Mouse (Mus musculus): ENCODE results near the gene Lelp1. TPM values are rescaled to one million over a fixed set of nuclear protein-coding genes. Genes with fewer than 3 reads are reported as not detected.
A peak's percentile ranks its signal among the peaks of the same experiment; 100 is the strongest.

Lelp1 gene
- polyA plus RNA-seq (2015; fragmentation: Nextera tagmentation; extraction: Ambion mirVana) = not detected in 2 replicates

GRCm38 (mm10) chr3:92142644-92143043 lies at the start of gene Lelp1:
Gene Lelp1 (minus strand): TSS chr3:92142744.
- no peaks in the 10 kb centered on the region for H3K9me3 ChIP-seq
- H3K27me3 ChIP-seq (replicated peaks) = no peaks in the 10 kb centered on the region
- H3K27ac ChIP-seq = no peak within 1 kb of the TSS
- H3K4me2 ChIP-seq (replicated peaks) = no peak within 1 kb of the TSS
- WGBS = 59% methylated on average over 1 of the region's 1 CpGs
- no peak within 1 kb of the TSS for H3K4me3 ChIP-seq (replicated peaks)
- no peaks in the 10 kb centered on the region for H3K4me1 ChIP-seq (replicated peaks)
- no peaks in the 10 kb centered on the region for H3K36me3 ChIP-seq
- ATAC-seq = no peak
- H3K9ac ChIP-seq = no peak within 1 kb of the TSS

DNA sequence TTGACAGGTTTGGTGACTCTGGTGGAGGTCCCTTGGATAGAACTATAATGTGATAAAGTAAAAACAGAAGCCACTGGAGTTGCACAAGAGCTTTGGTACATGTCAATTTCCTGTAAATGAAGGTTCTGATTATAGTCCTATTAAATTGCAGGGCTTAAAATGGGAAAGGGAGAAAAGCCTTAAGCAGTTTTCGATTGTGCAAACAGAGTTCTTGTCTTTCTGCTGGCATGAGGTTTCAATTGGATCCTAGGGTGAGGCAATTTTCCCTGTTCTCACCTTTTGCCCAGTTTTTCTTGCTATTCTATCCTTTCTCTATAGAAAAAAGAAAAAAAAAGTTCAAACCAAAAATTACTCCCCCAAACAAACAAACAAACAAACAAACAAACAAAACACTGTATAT lies 34.3 kb upstream of the Lelp1 start:
- Histone ChIP-seq H3K9me3 (no peaks in the 10 kb centered on the region), H3K4me2 (replicated peaks) (no peak overlapping the region), H3K27ac (no peak overlapping the region), H3K9ac (no peak overlapping the region), H3K36me3 (no peaks in the 10 kb centered on the region), H3K27me3 (replicated peaks) (no peaks in the 10 kb centered on the region), H3K4me1 (replicated peaks) (no peaks in the 10 kb centered on the region), H3K4me3 (replicated peaks) (no peak overlapping the region)
- 64% methylated on average over 1 of the region's 1 CpGs for WGBS
- ATAC-seq = no peak

DNA sequence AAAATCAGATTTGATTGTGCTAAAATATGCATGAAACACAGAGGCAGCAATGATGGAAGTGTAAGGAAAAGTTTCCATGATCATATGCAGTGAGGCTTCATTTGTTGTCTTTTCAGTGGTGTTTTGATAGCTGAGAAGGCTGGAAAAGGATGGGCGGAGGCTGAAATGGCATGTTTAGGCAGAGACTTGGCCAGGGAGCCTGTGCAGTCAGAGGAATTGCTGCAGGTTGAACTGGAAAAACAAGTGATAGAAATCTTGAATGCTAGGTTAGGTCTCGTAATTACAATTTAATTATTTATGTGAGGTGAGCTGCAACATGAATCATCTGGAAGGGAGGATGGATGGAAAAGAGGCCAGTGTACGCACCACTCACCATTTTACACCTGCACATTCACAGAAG lies 27.3 kb upstream of the Lelp1 start:
- Histone ChIP-seq H3K9me3 (no peaks in the 10 kb centered on the region), H3K27me3 (replicated peaks) (no peaks in the 10 kb centered on the region), H3K9ac (no peak overlapping the region), H3K4me2 (replicated peaks) (no peak overlapping the region), H3K27ac (no peak overlapping the region), H3K36me3 (no peaks in the 10 kb centered on the region), H3K4me1 (replicated peaks) (no peaks in the 10 kb centered on the region), H3K4me3 (replicated peaks) (no peak overlapping the region)
- ATAC-seq = no peak
- WGBS = 72% methylated on average over 3 of the region's 3 CpGs

GRCm38 (mm10) chr3:92153322-92153721 lies 10.8 kb upstream of the Lelp1 start:
- Histone ChIP-seq H3K4me2 (replicated peaks) (no peak overlapping the region), H3K4me3 (replicated peaks) (no peak overlapping the region), H3K4me1 (replicated peaks) (no peaks in the 10 kb centered on the region), H3K36me3 (no peaks in the 10 kb centered on the region), H3K9ac (no peak overlapping the region), H3K9me3 (no peaks in the 10 kb centered on the region), H3K27ac (no peak overlapping the region), H3K27me3 (replicated peaks) (no peaks in the 10 kb centered on the region)
- ATAC-seq = peak; percentile 40; the same call in 1 of the 2 replicates

DNA sequence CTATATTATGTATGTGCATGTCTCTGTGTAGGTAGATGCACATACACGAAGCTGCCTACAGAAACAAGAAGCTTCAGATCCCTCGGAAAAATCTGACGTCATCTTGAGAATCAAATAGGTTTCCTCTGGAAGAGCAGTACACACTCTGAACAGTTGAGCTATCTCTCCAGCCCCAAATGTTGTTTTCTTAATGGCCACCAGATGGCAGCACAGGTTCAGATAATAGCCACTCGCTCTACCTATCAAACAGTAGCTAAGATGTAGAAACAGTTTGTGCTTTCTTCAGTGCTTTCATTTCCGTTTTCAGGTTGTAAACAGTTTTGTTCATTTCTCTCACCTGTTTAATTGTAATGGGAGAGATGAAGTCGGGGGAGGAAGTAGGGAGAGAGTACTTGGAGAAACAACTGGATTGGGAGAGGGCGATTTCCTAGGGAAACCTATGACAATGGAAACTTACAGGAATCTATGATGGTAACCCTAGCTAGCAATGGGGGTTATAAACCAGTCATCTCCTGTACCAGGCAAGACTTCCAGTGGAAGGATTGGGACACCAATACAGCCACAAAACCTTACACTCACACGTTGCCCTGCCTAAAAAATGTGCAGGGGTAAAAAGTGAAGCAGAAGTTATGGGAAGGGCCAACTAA lies 8.2 kb upstream of the Lelp1 start:
- Histone ChIP-seq H3K9me3 (no peaks in the 10 kb centered on the region), H3K36me3 (no peaks in the 10 kb centered on the region), H3K9ac (no peak overlapping the region), H3K4me1 (replicated peaks) (no peaks in the 10 kb centered on the region), H3K4me2 (replicated peaks) (no peak overlapping the region), H3K4me3 (replicated peaks) (no peak overlapping the region), H3K27me3 (replicated peaks) (no peaks in the 10 kb centered on the region), H3K27ac (no peak overlapping the region)
- WGBS = 21% methylated on average over 8 of the region's 8 CpGs
- peak; percentile 88 for ATAC-seq

- no peak for ATAC-seq
- Histone ChIP-seq H3K9me3 (no peaks in the 10 kb centered on the region), H3K27ac (no peak overlapping the region), H3K4me1 (replicated peaks) (no peaks in the 10 kb centered on the region), H3K4me3 (replicated peaks) (no peak overlapping the region), H3K9ac (no peak overlapping the region), H3K27me3 (replicated peaks) (no peaks in the 10 kb centered on the region), H3K36me3 (no peaks in the 10 kb centered on the region), H3K4me2 (replicated peaks) (no peak overlapping the region)
- WGBS = 68% methylated on average over 5 of the region's 5 CpGs
These were observed 5.4 kb upstream of the Lelp1 start for GRCm38 (mm10) chr3:92147913-92148312.

- peak; percentile 54; the same call in 1 of the 2 replicates for ATAC-seq
These were observed 4.9 kb upstream of the Lelp1 start for GRCm38 (mm10) chr3:92147420-92147819.

GRCm38 (mm10) chr3:92123847-92124246 lies 18.7 kb downstream of the Lelp1 start, which contains the start of gene Prr9:
Gene Prr9 (minus strand): TSS chr3:92123947.
- no peak within 1 kb of the TSS for H3K27ac ChIP-seq
- H3K4me1 ChIP-seq (replicated peaks) = no peaks in the 10 kb centered on the region
- ATAC-seq = no peak
- H3K9me3 ChIP-seq = no peaks in the 10 kb centered on the region
- no peak within 1 kb of the TSS for H3K9ac ChIP-seq
- WGBS = 81% methylated on average over 5 of the region's 5 CpGs
- no peak within 1 kb of the TSS for H3K4me2 ChIP-seq (replicated peaks)
- no peaks in the 10 kb centered on the region for H3K27me3 ChIP-seq (replicated peaks)
- H3K36me3 ChIP-seq = no peaks in the 10 kb centered on the region
- H3K4me3 ChIP-seq (replicated peaks) = no peak within 1 kb of the TSS

More at GRCm38 (mm10) chr3:92147420-92147819, 4.9 kb upstream of the Lelp1 start:
- Histone ChIP-seq H3K36me3 (no peaks in the 10 kb centered on the region), H3K4me1 (replicated peaks) (no peaks in the 10 kb centered on the region), H3K27me3 (replicated peaks) (no peaks in the 10 kb centered on the region), H3K27ac (no peak overlapping the region), H3K4me3 (replicated peaks) (no peak overlapping the region), H3K9me3 (no peaks in the 10 kb centered on the region), H3K4me2 (replicated peaks) (no peak overlapping the region), H3K9ac (no peak overlapping the region)
- 28% methylated on average over 2 of the region's 2 CpGs for WGBS

GRCm38 (mm10) chr3:92120902-92121301 lies 21.6 kb downstream of the Lelp1 start:
- no peak overlapping the region for H3K4me2 ChIP-seq (replicated peaks)
- H3K4me1 ChIP-seq (replicated peaks) = no peaks in the 10 kb centered on the region
- H3K9me3 ChIP-seq = no peaks in the 10 kb centered on the region
- H3K9ac ChIP-seq = no peak overlapping the region
- no peak overlapping the region for H3K4me3 ChIP-seq (replicated peaks)
- ATAC-seq = no peak
- 80% methylated on average over 3 of the region's 3 CpGs for WGBS
- no peaks in the 10 kb centered on the region for H3K27me3 ChIP-seq (replicated peaks)
- H3K36me3 ChIP-seq = no peaks in the 10 kb centered on the region
- no peak overlapping the region for H3K27ac ChIP-seq

DNA sequence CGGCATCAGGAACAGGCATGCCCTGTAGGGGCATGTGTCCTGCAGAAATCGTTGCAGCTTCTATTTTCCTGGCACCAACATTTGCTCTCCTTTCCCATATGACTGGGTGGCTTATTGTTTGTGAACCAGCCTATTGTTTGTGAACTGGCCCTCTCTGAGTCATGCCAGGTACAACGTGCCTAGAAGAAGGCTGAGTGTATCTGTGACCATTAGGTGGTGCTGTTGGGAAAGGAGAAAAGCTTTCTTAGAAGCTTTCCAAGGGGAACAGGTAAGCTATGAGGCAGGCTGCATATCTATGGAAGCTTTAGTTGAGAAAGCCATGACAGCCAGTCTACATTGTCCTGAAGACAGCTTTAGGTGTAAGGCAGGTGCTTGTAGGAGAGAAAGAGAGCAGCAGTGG lies 24.6 kb downstream of the Lelp1 start:
- Histone ChIP-seq H3K27ac (no peak overlapping the region), H3K9me3 (no peaks in the 10 kb centered on the region), H3K27me3 (replicated peaks) (no peaks in the 10 kb centered on the region), H3K4me1 (replicated peaks) (no peaks in the 10 kb centered on the region), H3K4me3 (replicated peaks) (no peak overlapping the region), H3K4me2 (replicated peaks) (no peak overlapping the region), H3K9ac (no peak overlapping the region), H3K36me3 (no peaks in the 10 kb centered on the region)
- 38% methylated on average over 3 of the region's 3 CpGs for WGBS
- ATAC-seq = peak; percentile 49; the same call in 1 of the 2 replicates

DNA sequence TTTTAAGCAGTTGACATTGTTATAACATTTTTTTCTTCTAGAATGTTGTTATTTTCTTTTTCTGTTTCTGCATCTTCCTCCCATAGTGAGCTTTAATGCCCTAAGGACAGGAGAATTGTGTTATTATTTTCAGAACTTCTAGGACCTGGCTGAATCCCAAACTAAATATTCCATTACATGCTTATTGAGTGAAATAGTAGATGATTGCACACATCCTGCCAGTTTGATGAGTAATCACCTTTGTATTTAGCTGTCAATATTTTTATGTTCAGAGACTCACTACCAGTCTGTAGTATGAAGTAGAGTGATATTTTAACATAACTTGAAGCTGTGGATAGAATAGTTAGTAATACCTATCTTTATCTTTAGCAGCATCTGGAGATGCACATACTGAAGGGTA lies 31.0 kb downstream of the Lelp1 start:
- Histone ChIP-seq H3K27ac (no peak overlapping the region), H3K36me3 (no peaks in the 10 kb centered on the region), H3K9me3 (no peaks in the 10 kb centered on the region), H3K4me1 (replicated peaks) (no peaks in the 10 kb centered on the region), H3K27me3 (replicated peaks) (no peaks in the 10 kb centered on the region), H3K4me3 (replicated peaks) (no peak overlapping the region), H3K9ac (no peak overlapping the region), H3K4me2 (replicated peaks) (no peak overlapping the region)
- ATAC-seq = no peak

DNA sequence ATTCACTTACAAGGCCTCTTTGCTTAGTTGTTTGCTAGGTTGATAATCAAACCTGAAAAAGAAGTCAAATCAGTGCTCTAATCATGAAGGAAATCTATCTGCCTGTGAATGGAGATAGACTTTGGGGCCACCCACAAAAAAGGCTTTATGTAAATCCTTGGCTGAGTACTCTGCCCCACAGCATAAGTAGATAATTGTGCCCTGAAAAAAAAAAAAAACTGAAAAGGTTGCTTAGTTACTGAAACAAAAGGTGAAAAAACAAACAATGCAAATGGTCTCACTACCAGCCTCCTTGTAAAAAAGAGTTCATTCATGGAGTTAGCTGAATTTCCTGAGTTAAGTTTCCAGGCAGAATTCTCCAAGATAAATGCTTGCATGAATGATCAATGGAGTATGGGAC lies 31.8 kb downstream of the Lelp1 start:
- Histone ChIP-seq H3K9ac (no peak overlapping the region), H3K9me3 (no peaks in the 10 kb centered on the region), H3K27me3 (replicated peaks) (no peaks in the 10 kb centered on the region), H3K4me3 (replicated peaks) (no peak overlapping the region), H3K27ac (no peak overlapping the region), H3K36me3 (no peaks in the 10 kb centered on the region), H3K4me2 (replicated peaks) (no peak overlapping the region), H3K4me1 (replicated peaks) (no peaks in the 10 kb centered on the region)
- ATAC-seq = no peak

DNA sequence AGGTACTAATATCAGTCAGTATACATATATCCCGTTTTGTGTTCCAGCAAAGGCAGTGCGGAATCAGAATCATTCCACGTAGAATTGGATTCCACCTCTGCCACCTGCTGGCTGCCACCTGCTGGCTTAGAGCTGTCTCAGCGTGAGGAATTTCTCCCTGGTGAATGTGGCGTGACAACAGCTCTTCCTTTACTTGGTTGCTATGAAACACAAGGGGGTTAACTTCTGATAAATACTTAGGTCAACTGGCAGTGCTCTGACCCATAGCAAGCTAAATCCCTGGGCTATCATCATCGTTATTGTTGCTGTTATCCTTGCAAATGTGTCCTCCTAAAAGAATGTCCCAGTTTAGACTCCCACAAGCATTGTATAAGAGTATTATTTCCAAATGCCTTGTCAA lies 36.0 kb downstream of the Lelp1 start:
- Histone ChIP-seq H3K36me3 (no peaks in the 10 kb centered on the region), H3K9ac (no peak overlapping the region), H3K27ac (no peak overlapping the region), H3K4me2 (replicated peaks) (no peak overlapping the region), H3K27me3 (replicated peaks) (no peaks in the 10 kb centered on the region), H3K9me3 (no peaks in the 10 kb centered on the region), H3K4me1 (replicated peaks) (no peaks in the 10 kb centered on the region), H3K4me3 (replicated peaks) (no peak overlapping the region)
- no peak for ATAC-seq
- 8% methylated on average over 6 of the region's 6 CpGs for WGBS

Measured in intestine, embryonic 15.5 days (tissue).